Mouse (Mus musculus) skeletal muscle tissue, adult 2 months (tissue): ENCODE measurements around the gene Srl.
"Not testable (repeated sequence)": the region's sequence is repeated elsewhere in the genome, so short reads cannot be mapped to it uniquely, and the experiment has no call there.

Experiments used
- DNase-seq: peaks from one replicate; pipeline ENCODE4 v3.0.0-alpha.2; 2012; ENCODE audit warnings: low read depth, low spot score

The Srl gene

GRCm38 (mm10) chr16:4474040-4474881 is 67.4 kb downstream of the Srl start:
- DNase-seq = not testable (repeated sequence)

DNA sequence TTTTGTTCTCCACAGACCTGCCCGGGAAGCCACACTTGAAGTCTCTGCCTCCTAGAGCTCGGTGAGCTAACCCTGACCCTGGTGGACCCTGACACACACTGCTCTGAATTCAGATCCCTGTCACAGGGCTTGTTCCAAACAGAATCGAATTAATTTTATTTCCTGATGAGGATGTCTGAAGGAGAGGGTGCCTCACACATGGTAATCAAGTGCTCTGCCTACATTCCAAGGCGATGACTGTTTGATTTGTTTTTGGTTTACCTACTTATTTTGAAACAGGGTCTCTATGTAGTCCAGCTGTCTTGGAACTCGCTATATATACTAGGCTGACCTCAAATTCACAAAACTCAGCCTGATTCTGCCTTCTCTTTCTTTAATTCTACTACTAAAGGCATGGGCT is 68.4 kb downstream of the Srl start:
- no peak for DNase-seq

- peak; percentile 65 for DNase-seq
Measured at GRCm38 (mm10) chr16:4472687-4473086, 68.9 kb downstream of the Srl start.

DNA sequence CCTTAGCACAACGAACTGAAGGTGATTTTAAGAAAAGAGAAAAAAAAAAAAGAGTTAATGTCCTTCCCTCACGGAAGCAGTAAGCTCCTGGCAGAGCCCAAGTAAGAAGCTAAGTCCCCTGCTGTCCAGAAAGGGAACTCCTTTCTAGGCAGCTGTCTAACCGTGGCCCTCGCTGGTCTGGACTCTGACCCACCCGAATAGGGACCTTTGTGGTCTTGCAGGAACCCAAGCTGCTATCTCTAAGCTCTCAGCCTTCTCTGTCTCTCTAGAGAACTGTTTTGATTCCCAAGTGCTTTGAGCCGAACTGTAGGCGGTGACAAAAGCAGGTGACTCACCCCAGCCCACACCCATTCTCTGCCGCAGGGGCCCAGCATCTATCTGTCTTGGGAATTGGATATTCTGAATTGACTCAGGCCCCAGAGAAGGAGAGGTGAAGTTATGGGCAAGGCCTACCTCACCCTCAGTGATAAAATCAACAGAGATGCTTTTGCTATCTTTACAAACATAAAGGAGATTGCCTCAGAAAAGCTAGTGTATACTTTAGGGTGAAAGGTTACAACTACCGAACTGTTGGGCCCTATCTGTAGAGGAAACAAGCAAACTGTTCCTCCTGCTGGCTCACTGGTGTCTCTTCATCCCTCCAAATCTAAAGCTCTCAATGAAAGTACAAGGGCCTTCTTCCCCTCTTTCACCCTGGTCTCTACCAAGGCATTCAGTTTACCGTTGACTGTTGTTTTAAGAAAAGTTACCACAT is 71.8 kb downstream of the Srl start:
- DNase-seq = no peak

DNA sequence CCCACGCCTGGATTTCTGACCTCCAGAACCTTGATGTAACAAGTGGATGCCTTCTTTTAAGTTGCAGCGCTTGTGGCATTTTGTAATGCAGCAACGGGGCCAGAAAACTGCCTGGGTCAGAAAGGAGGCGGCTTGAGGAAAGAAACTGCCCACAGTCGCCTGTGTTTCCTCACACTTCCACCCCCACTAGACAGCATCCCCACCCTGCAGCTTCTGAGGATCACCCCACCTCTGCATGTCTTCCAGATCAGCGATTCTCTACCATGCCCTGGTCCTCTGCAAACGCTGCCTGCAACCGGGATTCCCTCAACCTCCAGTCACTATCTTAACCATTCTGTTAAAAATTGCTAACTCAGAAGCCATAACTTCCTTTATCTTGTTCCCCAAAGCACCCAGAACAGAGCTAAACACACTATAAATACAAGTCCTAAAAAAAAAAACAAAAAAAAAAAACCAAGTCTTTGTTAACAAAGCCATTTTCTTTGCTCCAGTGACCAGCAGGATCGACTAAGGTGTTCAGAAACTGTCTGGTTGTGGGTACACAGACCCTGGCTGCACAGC is 77.0 kb downstream of the Srl start:
- DNase-seq = no peak

- no peak for DNase-seq
Measured at GRCm38 (mm10) chr16:4457927-4458326, 83.7 kb downstream of the Srl start.

DNA sequence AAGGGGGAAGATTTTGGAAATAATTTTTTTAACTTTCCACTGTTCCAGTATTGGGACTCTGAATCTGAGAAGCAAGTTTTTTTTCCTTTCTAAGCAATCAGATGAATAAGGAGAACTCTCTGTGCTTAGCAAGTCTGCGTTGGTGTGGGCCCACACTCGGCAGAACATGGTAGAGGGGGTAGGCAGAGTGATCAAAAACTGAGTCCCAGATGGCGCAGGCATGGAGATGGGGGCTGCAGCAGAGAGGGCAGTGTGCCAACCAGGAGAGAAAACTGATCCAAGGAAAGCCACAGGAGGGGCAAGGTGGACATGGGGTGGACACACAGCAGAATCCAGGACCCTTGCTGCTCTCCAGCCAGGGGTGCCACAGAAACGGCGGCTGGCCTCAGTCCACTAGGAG is 85.2 kb downstream of the Srl start:
- no peak for DNase-seq

DNA sequence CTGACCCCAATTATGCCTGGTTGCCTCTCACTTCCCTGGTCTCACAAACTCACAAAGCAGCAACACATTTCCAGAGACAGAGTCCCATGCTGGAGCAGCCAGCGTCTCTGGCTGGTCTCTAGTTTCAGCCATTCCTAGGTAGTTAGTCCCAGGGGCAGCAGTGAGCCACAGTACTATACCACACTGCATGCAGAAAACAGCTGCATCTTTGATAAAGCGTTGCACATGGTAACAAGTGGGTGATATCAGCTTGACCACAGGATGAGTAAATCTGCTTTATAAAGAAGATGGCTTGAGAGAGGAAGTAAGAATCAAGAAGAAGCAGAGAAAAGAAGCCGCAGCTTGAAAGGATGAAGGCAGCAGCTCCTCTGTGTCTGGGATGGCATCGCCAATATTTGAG is 85.9 kb downstream of the Srl start:
- DNase-seq = no peak

DNA sequence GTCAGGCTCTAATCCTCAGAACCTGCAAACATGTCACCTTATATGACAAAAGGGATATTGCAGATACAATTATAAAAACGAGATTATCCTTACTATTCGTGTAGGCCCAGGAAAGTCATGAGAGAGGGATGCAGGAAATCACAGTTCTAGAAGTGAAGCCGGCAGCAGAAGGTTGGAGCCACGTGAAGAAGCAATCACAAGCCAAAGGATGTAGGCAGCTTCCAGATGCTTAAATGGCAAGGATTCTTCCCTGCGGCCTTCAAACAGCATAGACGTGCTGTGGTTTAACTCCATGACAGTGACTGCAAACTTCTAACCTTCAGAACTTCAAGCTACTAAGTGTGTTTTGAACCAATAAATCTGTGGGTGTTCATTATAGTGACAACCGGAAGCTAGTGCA is 87.1 kb downstream of the Srl start:
- no peak for DNase-seq

DNA sequence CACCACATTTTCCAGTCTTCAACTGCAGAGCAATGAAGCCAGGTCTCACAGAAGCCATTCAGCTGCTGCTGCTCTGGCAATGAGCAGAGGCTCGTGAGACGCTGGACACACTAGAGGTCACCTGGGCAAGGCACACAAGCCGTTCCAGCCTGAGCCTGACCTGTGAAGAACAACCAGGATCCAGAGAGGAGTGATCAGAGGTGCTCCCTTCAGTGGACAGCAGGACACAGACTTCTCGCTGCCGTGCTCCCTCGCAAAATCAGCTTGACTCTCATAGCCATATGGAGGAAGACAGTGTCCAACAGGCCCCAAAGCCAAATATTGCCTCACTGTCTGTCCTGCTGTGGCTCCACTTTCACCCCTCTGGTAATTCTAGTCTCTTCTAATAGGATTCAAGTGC is 92.2 kb downstream of the Srl start:
- no peak for DNase-seq

DNA sequence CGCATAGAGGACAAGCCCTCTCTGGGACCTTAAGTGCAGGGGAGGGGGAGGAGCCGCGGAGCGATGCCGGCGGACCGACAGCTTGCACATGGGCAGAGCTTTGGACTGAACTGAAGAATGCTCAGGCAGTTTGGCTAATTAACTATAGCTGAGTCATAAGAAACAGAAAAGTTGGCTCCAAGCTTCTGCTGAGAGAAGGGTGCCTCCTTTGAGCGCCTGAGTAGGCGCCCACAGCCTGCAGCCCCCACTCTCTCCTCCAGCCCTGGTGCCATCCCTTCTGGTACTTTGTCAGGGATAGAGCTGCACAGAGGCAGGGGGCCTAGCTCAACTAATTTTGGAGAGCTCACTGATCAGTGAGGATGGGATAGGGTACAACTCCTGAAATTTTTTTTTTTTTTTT is 93.4 kb downstream of the Srl start:
- no peak for DNase-seq

DNA sequence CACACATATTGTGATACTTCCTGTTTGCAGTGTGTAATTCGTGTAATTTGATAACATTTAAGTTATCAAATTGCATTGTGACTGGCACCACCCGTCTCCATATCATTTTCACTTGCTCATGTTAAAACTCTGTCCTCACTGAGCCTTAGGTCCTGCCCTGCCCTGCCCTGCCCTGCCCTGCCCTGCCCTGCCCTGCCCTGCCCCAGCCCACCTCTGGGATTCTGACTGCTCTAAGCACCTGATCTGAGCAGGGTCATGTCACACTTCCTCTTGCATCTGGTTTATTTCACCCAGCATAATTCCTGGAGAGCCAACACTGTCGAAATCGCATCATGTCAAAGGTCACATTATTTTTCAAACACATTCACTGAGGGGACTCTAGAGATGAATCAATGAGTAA is 95.2 kb downstream of the Srl start:
- DNase-seq = no peak

DNA sequence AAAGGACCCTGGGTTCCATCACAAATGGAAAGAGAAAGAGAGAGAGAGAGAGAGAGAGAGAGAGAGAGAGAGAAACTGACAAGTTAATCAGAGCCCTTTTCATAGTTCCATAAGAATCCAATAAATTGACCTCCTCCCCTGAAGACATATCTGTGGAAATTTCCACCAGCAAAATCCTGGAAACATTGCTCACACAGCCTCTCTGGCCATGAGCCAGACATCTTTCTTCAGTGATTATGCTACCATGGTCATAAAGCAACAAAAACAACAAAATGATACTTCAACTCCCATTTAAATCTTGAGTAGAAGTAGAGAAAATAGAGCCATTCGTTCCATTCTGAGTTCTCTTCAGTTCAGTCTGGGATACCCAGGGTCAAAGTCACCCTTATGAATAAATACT is 97.2 kb downstream of the Srl start:
- DNase-seq = no peak

DNA sequence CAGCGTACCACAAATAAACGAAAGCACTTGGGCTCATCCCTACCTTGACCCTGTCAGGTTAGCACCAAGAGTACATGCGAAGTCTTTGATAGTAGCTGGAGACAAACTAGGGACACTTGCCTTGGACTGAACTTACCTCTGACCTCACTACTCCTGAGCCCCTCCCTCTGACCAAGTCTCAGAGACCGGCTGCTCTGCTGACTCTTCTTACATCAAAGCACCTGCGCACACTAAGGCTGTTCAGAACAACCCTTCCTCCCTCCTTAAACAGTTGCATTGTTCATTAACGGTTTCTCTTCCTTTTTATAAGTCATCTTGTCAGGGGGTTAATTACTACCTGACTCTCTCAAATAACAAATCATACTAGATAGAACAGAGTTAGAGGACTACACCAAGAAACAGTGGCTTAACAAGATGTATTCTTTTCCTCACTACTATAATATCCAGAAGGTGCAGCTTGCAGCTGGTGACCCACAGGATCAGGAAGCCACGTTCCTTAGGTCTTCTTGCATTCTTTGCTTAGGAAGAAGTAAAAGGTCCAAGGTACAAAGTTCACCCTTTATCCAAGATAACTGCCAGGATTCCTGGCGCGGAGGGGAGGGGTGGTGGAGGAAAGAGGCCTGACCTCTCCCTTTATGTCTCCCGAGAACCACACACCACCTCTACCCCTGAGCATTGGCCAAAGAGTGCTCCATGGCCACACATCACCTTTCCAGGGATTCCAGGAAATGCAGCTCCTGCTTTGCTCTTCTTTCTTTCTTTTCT is 102.1 kb downstream of the Srl start:
- DNase-seq = no peak

GRCm38 (mm10) chr16:4436738-4437137 is 104.9 kb downstream of the Srl start:
- no peak for DNase-seq

- no peak for DNase-seq
Measured at GRCm38 (mm10) chr16:4435371-4435770, 106.2 kb downstream of the Srl start.

- no peak for DNase-seq
Measured at GRCm38 (mm10) chr16:4431841-4432240, 109.8 kb downstream of the Srl start.

DNA sequence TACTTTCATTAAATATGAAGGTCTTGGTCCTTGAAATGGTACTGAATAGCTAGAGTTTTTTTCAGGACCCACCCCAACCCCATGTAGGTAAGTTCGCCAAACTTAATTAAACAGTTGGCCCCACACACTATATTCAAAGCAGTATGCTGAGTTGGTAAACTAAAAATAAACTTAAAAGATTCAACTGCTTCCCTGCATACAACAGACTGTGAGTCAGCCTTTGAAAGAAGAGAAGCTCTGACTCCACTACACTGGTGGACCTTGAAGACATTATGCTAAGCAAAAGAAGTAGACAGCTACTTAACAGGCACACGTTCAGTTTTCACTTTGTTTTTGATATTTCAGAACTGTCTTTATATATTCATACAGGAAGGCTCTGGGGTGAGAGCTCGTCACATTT is 110.6 kb downstream of the Srl start:
- DNase-seq = no peak

GRCm38 (mm10) chr16:4430232-4430631 is 111.4 kb downstream of the Srl start:
- no peak for DNase-seq
